Mouse (Mus musculus) right cerebral cortex, postnatal 36 days (tissue): ENCODE results near the gene Cdkl3.

ENCODE experiments used
- DNase-seq, 2 experiments: peaks; one replicate each; pipeline ENCODE4 v3.0.0; 2022; ENCODE audit warnings: low spot score in 2 of 2, mixed read lengths in 1 of 2

Gene Cdkl3

DNA sequence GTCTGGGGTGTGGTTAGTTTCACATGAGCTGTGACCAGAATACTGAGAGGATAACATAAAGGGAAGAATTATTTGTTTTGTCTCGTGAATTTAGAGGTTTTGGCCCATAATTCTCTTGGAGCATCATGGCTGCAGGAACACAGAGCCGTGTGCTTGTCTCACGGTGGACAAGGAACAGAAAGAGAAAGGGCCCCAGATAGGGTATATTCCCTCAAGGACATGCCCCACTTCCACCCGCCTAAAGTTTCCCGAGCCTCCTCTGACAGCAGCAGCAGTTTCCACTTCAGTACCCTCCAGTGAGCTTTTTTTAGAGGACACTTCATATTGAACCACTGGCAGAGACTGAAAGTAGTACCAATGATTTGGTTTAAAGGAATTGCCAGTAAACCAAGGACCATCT is 7.5 kb downstream of the Cdkl3 start:
- no peak for DNase-seq

DNA sequence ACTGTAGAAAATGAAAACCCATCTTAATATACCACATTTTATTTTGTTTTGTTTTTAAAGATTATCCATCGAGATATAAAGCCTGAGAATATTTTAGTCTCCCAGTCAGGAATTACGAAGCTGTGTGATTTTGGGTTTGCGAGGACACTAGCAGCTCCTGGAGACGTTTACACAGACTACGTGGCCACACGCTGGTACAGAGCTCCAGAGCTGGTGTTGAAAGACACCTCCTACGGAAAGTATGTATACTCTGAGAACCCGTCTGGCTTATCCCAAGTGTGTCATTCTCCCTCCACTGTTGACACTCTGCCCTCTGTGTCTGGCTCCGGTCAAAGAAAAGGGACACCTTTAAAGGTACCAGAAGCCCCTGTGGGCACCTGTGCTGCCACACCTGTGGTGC is 14.2 kb downstream of the Cdkl3 start:
- peak in 1 of 2 experiments; percentile 23 for DNase-seq

DNA sequence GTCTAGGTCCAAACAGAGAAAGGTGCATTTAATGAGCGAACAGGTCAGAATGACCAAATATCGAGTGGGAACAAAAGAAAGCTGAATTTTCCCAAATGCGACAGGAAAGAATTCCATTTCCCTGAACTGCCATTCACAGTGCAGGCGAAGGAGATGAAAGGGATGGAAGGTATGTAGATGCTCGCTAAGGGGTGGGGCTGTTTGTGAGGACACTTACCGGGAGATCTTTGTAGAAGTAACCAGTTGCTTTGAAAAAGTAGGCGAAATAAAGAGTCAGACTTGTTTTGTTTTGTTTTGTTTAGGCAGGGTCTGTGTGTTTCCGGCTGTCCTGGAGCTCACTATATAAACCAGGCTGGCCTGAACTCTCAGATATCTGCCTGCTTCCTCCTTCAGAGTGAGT is 28.3 kb downstream of the Cdkl3 start:
- DNase-seq = no peak

DNA sequence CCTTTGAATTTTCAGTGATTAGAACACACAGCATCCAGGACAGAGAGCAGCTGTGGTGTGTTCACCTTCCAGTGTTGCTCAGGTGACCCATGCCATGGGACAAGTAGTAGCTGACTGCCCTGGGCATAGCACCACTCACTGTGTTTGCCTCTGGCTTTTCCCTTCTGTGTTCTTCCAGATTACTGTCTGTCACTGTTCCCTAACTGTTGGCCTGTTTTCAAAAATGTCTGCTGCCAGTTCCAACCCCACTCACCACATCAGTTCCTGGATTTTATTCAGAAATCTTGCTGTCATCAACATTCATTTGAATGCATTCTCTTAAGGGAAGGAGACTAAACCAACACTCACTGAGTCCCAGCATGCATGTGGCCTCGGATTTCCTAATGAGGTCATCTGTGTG is 29.9 kb downstream of the Cdkl3 start:
- DNase-seq = no peak

DNA sequence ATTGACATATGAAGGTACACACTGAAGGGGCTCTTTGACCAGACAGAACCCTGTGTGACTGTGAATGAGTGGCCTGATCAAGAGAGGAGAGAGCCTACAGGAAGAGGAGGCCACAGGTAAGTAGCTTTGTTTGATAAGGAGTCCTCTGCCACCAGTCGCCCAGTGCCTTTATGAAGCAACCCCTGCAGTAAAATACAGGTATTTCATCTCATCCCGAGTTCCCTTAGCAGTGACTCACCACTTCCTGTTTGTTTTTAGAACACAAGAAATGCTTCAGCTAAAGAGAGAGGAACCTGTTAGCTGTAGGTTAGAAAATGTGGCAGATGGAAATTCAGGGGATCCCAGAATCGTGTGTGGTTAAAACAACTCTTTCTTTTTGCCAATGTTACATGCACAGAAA is 31.9 kb downstream of the Cdkl3 start:
- no peak for DNase-seq

DNA sequence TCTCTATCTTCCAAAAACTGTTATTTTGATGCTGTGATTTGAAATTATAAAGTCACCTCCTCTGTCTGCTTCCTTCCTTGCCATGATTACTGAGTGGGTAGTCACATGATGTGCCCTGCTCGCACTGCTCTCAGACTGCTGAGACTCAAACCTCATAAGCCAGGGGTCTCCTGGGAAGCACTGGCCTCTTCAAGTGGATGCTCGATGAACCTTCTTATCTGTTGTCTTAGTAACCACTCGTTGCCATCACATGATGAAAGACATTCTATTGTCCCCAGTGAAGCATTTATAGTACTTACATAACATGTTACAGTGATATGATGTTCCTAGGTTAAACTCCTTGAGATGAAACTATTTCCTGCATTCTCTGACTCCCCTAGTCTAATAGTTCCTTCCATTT is 33.6 kb downstream of the Cdkl3 start:
- DNase-seq = no peak

DNA sequence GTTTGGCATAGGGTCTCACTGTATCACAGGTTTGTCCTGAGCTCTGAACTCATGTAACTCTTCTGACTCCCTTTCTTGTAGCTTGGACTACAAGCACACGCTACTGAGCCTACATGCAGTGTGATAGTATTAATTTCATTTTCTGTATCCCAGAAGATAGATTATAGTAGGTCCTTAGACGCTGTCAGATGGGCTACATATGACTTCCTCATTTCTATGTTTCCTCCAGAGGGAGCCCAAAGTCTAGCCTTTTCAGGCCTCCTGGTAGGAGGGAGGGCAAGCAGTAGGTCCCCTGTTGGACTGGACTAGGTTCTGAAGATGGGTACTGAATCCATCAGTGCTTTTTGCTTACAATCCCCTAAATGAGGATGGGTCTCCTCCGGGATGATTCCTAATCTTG is 39.2 kb downstream of the Cdkl3 start:
- no peak for DNase-seq

DNA sequence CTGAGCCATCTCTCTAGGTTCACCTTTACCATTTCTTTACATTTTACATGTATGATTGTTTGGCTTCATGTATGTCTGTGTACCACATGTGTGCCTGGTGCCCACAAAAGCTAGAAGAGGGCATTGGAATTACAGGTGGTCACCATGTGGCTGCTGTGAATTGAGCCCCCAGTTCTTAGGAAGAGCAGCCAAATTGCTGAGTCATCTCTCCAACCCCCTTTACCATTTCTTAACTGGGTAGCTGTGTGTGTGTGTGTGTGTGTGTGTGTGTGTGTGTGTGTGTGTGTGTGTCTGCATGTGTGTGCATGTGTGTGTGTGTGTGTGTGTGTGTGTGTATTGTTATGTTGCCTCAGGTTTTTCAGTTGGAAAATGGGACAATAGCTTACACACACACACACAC is 40.1 kb downstream of the Cdkl3 start:
- no peak for DNase-seq

DNA sequence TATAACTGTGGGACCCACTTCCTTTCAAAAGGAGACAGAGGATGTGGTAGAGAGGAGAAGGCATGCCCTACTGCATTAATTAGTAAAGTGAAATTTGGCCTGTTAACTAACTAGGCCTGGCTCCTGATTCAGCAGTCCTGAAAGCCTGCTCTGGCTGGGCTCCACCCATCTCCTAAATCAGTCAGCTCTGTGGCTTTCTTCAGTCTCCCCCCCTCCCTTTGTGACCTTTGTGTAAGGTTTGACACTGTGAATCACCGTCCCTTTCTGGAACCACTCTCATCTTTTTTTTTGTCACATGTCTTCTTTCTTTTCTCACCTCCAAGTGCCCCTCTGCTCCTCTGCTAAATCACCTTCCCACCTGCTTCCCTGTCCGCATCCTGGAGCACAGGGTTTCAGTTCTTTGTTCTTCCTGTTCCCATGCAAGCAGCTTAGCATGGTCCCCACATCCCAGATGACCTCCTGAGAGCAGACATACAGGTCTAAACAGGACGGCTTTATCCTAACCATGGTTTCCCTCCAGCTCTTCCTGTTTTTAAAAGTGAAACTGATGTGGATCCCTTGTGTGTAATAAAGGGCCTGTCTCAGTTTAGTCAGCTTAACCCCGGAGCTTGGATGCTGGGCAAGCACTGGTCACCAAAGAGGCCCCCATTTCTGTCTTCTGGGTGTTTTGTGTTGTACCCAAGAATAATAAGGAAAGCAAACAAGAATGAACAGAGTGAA is 42.6 kb downstream of the Cdkl3 start:
- no peak for DNase-seq

DNA sequence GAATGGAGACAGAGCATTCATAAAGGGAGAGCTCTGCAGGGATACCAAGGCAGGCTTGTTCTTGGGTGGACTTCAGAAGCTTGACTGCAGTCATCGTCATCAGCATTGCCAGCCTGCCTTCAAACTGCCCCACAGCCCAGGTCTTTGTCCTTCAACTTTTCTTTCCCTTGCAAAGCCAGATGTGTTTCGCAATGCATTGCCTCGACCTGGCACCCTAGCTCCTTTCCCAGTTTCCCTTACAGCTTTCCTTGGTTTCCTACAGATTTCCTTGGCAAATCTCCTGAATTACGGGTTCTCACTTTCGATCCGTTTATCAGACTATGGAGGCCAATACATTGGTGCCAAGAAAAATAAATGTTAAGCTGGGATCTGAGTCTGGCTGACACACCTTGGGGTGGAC is 49.4 kb downstream of the Cdkl3 start:
- DNase-seq = no peak

DNA sequence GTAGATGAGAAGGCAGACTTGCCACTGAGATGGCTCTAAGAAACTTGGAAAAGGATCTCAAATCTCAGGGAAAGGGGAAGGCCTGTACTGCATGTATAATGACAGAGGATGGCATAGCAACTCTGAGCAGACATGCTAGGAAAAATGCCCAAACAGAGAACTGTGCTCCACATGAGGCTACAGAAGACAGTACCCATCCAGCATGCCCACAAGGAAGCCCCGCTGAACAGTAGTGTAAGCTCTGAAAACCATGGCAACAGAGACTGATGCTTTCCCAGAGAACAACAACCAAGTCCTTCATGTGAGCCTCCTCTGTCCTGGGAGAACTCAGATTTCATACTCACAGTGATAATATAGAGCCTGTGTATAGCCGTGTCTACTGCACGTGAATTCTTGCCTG is 50.7 kb downstream of the Cdkl3 start:
- no peak for DNase-seq

DNA sequence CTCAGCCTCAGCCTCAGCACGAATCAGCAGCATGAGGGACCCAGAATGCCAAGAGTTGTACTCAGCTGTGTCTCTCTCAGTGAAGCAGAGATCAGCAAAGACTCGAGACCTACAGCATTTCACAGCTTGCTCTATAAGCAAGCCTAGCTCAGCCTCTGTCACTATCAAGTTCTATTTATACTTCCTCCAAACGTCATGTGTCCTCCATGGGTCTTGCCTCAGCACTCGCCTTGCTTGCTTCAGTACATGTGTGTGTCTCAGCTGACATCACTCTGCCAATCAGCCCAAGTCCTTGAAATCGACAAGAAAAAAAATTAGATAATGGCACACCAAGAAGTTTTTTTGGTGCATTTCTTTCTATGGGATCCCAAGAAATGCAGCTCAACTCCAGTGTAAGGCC is 52.2 kb downstream of the Cdkl3 start:
- DNase-seq = no peak

DNA sequence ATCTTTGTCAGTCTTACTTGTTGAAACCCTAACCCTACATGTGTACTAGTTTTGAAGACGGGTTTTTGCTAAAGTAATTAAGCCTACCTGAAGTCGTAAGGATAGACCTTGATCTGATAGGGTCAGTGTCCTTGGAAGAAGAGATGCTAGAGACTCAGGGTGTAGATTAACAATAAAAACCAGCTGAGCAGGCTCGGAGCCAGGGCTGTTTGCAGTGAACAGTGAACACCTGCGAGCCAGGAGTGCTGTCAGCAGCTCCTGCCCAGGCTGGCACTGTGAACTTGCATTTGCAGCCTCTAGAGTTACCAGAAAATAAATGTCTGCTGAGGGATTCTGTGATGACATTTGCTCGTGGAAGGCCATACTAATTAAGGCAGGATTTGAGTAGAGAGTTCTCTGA is 55.0 kb downstream of the Cdkl3 start:
- DNase-seq = no peak

DNA sequence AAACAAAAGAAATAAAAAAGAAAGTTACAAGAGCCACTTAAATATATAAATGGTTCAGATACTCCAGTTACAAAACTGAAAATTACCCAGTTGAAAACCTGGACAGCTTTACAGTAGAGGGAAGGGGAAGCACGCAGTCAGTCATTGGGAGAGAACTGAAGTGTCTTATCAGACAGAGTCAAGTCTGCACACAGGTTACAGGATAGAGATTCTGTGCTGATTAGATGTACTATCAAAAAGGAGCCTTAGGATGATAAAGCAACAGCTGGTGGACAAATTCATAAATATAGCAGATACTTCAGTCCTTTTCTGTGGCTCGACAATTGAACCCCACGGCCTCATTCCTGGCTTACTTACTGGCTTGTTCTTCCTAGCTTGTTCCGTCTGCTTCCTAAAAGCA is 56.3 kb downstream of the Cdkl3 start:
- no peak for DNase-seq

DNA sequence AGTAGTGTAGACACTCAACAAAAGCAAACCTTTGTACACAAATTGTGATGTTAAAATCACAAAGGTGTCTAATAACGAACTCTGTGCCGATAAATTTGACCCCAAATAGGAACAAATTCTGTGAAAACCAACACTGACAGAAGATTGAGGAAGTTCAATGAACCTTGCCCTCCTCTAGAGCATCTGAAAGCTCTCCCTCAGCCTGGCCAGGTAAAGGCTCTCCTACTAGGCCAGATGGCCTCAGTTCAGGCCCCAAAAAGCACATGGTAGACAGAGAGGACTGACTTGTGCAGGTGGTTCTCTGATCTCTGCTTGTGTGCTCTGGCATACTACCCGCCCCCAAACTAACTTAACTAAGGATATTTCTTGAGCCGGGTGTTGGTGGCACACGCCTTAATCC is 58.4 kb downstream of the Cdkl3 start:
- DNase-seq = no peak

DNA sequence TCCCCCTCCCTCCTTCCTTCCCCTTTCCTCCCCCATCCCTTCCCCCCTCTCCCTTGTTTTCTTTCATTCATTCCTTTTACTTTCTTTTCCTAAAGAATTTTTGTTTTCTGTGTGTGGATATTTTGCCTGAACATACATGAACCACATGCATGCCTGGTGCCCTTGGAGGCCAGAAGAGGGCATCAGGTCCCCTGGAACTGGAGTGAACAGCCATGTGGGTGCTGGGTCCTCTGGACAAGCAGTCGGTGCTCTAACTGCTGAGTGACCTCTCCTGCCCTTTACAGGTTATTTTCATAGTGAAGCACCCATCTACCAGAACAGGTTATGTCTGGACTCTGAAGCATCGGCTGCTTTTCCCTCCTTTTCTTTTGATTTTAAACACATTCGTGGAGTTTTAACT is 60.4 kb downstream of the Cdkl3 start:
- no peak for DNase-seq

DNA sequence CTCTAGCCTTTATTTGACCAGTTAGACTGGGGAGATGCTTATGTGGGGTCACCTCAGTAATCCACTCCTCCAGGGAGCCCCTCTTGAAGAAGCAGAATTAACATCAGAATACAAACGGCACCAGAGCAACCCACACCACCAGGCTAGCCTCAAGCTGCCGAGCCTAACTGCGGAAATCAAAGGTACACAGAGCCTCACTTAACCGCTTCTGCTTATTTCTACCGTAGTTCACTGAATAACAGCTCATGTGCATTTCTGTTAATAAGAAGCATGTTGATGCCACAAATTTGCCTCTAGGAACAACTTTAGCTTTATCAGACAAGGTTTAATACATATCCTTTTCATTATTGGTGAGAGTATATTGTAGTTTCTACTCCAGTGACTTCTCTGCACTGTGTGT is 61.8 kb downstream of the Cdkl3 start:
- DNase-seq = no peak

DNA sequence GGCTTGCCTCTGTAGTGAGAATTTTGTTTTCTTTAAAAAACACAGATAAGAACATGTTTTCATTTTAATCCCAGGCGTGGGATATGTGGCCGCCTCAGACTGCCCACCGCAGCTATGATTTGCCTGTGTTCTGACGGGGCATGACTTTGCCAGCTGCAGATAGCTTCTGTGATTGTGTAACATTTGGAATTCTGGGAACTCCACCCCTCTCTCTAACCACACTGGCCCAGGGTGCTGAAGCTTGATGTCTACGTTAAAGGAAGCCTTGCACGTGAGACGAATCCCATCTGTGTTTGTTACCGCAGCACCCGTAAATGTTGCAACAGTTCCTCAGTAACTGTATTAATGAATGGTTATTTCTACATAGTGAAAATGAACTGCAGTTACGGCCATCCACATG is 67.7 kb downstream of the Cdkl3 start:
- no peak for DNase-seq

DNA sequence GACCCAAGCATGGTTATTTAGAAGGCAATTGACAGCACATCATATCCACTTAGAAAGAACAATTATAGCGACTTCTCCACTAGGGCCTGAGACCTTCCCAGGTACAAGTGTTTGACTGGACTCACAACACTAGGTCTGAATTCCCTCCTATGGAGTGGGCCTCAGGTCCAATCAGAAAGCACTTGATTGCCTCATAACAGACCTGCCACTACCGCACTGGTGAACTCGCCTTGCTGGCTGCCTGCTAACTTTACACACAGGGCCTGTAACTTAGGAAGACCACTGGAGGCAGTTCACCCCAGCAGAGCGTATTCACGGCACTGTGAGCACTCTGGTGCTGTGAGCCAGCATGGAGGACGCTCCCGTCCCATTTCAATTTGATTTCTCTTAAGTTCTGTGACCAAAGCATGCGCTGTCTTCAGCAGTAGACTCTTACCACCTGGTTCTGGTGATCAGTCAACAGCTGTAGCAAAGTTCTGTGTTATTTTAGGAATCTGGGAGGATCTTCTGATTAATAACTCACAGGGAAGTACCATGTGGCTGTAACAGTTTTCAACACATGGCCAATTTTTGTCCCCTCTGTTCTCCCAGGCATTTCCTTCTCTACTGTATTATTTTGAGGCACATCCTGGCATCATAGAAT is 69.6 kb downstream of the Cdkl3 start:
- no peak for DNase-seq

DNA sequence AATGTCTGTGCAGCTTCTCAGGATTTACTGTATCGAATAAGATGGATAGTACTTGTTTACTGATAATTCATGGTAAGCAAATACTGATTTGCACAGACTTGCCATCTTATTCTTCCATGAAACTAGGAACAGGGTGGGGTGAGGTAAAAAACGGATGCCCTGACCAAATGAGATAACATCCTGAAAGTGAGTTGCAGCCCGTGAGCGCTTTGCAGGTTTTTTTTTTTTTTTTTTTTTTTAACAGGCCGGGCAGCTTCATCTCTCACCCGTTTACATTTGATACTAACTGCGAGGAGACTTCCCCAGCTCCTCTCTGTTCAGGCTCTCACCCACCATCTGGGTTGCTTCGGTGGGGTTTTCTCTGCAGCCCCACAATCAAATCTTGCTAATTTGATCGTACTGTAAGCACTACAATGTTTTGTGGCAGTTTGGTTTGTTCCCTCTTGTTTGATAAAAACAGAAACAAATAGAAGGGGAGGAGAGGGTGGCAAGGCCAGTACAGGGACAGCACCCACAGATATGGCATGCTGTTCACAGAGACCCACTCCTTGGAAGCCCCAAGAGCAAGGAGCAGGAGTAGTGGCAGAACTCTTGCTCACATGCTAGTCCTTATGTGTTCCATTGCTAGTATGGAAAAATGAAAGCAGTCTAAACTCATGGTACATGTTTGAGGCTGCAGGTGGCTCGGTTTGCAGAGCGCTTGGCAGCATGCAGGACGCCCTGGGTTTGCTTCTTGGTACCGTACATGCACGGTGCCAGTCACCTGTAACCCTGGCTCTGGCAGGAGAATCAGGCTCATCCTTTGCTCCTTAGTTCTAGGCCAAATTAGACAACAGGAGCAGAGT is 70.8 kb downstream of the Cdkl3 start:
- no peak for DNase-seq

DNA sequence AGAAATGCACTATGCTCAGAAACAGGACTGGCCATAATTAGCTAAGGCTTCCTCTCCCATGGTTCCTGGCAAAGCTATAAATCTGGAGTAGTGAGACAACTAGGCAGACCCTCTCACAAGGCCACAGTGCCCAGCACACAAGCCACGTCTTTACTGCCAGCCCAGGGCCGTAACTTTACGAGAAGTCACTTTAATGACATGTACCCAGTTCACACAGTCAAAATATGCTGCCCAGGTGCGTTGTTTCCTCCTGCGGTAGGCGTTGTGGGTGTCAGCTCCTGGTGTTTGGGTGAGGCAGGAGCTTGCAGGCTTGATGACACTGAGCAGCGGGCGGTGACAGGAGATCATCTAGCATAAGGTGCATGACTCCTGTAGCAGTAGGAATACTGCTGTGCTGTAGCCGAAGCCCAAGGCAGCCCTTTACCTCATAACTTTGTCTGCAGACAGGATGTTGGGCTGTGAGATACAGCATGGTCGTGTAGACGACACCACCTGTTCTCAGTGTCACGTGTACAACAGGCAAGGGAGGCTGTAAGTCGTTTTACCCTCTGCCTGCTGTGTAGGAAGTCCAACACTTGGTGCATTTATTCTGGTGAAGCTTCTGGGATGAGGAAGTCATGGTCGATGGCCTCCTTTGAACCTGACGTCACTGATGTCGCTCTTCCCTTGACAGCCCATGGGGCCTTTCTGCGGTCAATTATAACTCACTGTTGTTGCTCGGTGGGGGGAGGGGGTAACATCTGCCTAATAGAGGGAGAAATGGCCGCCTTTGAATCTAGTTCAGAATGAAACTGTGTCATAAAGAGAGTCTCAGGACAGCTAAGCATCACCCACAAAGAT is 72.0 kb downstream of the Cdkl3 start:
- no peak for DNase-seq

DNA sequence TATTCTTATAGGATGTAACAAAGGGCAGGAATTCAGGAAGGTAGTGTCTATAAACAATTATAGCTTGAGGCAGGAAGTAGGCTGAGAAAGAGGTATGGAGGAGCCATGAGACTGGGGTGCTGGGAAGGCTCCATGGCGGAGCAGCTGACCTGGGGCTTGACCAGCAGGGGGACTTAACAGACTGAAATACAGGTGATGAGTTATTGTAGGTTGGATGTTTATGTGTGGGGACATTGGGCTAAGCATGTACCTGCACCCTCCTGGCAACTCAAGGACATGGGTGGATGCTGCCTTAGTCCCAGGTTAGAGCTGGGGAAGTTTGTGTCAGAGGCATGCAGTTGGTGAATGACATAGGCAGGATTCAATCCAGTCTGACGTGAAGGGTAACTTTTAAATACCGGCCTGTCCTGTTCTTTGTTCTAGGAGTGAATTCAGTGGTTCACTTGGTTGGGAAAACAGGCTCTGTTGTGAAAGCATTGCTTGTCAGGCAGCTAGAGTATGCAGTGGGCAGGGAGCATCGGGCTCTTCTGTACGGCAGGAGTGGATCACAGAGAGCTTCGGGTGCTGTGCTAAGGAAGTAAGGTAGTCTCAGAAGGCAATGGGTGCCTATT is 72.8 kb downstream of the Cdkl3 start:
- no peak for DNase-seq
